Mouse (Mus musculus): ENCODE results near the gene Pde6b.

DNA sequence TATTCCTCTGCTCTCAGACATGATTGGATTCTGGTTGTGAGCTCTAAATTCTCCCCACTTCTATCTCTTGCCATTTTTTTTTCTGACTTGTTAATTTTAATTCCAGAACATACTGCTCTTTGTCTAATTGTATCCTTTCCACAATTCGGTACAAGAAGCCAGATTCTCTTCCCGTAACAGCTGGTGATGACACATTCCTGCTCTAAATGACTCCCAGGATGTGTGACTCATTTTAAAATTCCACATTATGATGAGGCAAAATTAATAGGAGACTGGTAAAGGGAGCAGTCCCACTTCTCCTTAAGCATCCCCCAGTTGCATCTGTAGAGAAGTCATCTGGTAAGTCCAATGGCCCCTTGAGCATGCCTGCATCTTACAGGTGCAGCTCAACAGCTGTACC, 2.6 kb upstream of the Pde6b start:
- TF ChIP-seq TAL1 (IDR thresholded peaks at IDR 0.05; ENCODE audit: low read length) (no peak), GATA1 (IDR thresholded peaks at IDR 0.05; ENCODE audit: low read length) (no peak)

All from erythroblast, embryonic 14.5 days (primary cell).